Mouse (Mus musculus): ENCODE data around the gene Uap1l1.
A peak's percentile ranks its signal among the peaks of the same experiment; 100 is the strongest.

The Uap1l1 gene

DNA sequence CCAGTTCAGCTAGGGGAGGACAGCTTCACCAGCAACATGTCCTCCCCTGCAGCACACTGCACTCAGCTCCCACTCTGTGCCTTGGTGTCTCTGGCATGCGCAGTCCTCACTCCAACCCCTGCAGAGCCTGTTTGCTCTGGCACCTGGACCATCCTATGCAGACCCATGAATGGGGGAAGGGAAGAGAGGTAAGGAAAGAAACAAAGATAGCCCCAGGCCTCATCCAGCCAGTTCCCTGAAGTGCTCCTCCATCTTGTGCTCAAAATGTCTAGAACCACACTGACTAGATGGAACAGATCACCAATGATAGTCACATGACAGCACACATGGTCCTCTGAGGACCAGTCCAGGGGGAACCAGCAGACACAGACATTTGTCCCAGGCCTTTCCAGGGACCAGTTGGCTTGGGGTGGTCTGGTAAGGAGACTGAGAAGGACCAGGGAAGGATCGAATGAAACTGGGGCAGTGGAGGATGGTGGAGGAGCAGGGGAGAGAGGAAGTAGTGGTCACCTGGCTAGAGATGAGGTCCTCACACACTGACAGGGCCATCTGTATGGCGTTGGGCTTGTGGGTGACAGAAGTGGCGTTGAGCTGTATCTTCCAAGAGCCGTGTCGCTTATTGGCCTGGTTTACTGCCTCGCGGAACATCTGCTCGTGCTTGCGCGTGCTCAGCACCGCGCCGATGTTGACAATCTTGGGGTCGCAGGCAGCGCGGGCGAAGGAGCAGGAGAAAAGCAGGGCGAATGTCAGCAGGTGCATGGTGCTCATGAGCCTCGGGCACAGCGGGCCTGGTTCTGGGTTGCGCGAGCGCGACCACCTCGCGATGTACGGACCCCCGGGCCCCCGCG, 47.1 kb downstream of the Uap1l1 start:
- DNase-seq (ENCODE audit: low spot score in 2 of 2), result peak; percentile 28 to 50

DNA sequence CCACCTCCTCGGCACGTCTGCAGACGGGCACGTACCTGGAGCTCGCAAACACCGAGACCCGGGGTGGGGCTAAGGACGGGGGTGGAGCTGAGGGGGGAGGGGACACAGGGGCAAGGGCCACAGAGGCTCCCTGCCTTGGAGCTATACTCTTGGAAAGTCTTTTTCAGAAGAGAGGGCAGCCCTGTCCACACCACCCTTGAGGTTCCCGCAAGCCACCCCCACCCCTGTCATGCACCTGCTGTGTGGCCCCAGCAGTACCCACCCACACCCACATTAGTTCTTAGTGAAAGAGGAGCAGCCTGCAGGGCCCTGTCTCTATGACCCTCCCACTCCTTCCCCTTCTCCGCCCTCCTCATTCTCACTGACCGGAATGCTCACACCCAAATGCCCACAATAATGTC, 54.0 kb downstream of the Uap1l1 start:
- DNase-seq (ENCODE audit: low spot score in 2 of 2), result no peak

DNA sequence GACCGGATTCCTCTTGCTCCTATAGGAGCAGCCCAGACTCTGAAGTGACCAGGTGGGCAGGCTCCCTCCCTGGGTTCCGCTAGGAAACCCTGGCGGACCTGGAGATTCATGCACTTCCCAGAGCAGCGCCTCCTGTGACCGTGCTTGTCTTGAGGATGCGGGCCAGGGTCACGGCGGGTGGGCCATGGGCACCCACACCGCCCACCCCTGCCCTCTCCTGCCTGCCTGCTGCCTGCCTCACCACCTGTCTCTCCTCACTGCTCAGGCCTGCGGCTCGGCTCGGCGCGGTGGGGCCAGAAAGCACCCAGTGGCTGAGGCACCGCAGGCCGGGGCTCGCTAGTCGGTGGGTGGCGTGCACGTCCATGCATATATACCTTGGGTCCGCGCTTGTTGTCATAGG, 54.5 kb downstream of the Uap1l1 start:
- no peak for DNase-seq (ENCODE audit: low spot score in 2 of 2)

DNA sequence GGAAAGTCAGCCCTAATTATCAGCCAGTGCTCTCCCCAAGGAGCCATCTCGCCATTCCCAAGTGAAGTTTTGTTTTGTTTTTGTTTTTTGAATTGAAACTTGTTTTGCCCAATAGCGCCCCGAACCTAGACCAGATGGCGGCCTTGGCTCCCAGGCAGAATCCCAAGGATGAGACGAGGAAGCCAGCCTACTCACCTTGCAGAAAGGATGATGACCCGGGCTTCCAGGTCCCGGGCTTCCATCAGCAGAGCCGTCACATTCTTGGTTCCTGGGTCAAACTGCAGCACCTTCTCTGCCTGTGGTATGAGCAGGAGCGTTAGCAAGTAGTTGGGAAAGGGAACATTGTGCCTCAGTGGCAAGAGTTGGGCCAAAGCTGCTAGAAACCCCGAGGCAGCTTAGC, 55.3 kb downstream of the Uap1l1 start:
- DNase-seq (ENCODE audit: low spot score in 2 of 2), result peak in 1 of 2 experiments; percentile 4
